Mouse (Mus musculus): ENCODE measurements around the gene Ptprq.
A peak's percentile ranks its signal among the peaks of the same experiment; 100 is the strongest.

The Ptprq gene

DNA sequence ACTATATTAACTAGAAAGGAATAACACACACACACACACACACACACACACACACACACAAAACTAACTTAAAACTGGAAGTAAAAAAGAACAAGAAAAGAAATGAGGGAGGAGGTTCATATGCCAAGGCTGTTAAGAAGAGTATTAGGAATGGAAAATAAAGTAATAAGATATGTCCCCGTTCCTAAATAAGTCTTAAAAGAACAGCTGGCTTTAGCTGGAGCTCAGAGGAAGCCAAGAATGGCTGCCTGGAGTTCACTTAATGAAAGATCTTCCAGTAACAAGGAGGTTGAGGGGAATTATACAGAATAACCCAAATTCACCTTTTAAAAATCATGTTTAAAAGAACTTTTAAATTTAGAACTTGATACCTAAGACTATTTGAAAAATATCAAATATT, 93.2 kb downstream of the Ptprq start:
- no peak for DNase-seq

DNA sequence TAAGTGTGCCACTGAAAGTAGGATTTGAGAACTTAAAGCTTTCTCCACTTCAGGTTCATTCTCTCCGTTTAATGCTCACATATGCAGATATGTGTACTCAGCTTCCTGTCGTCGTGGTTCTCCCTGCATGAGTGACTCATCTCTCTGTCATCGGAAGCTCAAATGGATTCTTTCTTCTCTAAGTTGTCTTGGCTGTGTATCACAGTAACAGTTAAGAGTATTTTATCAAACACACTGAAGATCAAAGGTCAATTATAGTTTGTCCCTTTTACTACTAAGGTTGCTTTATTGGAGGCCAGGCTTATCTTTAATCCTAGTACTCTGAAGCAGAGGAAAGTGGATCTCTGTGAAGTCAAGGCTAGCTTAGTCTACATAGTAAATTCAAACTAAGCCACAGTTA, 95.6 kb downstream of the Ptprq start:
- DNase-seq: no peak

- no peak for DNase-seq
Observed at GRCm38 (mm10) chr10:107615460-107615859, 104.4 kb downstream of the Ptprq start.

DNA sequence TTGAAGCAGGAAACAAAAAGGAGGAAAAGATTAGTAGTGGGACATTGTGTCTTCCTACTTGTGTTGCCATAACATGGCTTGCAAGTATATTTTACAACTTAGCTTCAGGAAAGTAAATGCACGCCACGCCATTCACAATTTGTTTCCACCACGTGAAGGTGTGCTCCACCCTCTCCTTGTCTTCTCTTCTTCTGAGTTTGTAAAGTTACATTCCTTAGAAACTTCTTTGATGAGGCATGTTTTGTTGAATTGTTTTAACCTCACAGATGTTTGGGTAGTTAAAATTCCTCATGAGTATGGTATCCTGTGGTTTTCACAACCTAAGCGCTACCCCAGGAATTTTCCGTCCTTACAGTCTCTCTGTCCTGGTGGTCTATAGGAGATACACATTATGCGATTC, 118.5 kb downstream of the Ptprq start:
- DNase-seq: no peak

DNA sequence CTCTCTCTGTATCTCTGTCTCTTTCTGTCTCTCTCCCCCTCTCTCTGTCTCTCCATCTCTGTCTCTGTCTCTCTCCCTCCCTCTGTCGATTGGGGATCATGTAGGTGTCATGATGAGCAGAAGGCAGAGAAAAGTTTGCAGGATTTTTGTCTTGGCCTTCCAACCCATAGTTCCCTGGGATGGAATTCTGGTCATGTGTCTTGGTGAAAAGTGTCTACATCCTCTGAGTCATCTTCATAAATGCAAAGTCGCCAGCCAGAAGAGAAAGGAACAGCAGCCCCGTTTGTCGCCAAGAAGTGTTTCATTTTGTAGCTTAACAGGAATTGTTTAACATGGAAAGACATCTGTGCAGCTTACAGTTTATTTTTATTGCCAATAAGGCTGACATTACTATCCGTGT, 136.5 kb downstream of the Ptprq start:
- DNase-seq: no peak

DNA sequence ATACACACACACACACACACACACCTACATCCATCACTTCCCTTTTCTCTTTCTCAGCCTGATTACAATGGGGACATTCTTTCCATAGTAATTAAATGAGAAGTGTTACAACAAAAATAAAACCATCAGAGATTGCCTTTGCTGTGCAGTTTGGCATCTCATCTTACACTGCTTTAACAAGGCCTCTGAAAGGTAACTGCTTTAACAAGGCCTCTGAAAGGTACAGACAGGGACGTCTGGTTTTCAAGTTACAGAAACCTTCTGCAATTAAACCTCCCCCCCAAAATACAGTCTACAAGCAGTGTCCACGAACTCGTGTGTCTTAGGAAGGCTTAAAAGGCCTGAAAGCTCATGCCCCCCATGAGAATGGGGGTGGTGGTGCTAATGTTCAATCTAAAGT, 150.8 kb downstream of the Ptprq start:
- DNase-seq: no peak

DNA sequence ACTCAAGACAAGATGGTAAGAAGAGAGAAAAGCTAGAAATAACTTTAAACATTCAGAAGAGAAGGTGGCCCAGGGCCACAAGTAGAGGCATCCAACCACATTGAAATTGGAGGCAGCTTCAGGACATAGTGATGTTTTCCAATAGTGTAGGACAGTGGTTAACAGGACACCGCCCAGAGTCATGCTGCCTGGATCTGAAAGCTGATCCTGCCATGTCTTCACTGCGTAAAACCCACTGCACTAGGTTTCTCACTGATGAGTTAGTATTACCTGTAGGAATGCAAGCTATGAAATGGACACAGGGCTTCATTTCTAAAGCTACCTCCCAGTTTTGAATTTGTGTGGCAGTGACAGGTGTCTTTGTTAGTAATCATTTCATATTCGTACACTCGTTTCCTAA, 151.6 kb downstream of the Ptprq start:
- no peak for DNase-seq

DNA sequence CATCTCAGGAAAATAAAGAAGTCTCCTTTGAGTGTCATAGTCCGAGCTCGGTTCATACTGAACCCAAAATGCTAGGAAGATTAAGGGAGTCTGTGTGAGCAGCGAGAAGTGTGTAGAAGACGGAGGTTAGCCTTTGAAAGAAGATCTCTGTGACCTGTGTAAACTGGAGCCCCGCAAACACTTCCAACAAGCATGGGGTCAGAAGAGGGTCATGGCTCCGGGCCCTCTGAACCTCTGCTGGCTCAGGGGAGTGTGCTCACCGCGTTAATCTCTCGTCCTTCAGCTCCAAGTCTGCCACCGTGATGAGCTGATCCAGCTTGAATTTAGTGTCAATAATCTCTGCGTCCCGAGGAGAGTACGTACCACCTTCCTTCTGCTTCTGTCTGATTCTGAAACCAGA, 157.0 kb downstream of the Ptprq start:
- peak; percentile 33 for DNase-seq

- DNase-seq: no peak
Observed at GRCm38 (mm10) chr10:107560881-107561280, 159.0 kb downstream of the Ptprq start.

DNA sequence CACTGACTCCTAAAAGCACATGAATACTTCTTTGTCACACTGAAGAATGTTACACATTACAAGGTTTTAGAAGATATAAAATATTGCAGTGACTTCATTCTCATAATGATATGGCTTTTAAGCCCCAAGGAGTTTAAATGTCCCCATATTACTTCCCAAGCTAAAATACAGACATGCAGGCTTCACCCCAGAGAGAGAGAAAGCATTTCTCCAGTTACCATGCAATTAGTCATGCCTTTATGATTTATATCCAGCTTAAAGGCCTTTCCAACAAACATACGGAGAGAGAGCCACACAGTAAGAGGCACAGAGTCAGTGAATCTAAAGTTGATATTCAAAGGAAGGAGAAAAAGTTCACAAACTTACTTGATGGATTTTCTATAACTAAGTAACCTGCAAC, 176.8 kb downstream of the Ptprq start:
- peak; percentile 20 for DNase-seq

- DNase-seq: no peak
Observed at GRCm38 (mm10) chr10:107528758-107529157, 191.1 kb downstream of the Ptprq start.

GRCm38 (mm10) chr10:107519216-107519615, 200.6 kb downstream of the Ptprq start:
- no peak for DNase-seq

GRCm38 (mm10) chr10:107516641-107517040, 203.2 kb downstream of the Ptprq start:
- no peak for DNase-seq

- DNase-seq: peak; percentile 14
Observed at GRCm38 (mm10) chr10:107514735-107515134, 205.1 kb downstream of the Ptprq start.

- DNase-seq: no peak
Observed at GRCm38 (mm10) chr10:107506397-107506796, 213.5 kb downstream of the Ptprq start.

DNA sequence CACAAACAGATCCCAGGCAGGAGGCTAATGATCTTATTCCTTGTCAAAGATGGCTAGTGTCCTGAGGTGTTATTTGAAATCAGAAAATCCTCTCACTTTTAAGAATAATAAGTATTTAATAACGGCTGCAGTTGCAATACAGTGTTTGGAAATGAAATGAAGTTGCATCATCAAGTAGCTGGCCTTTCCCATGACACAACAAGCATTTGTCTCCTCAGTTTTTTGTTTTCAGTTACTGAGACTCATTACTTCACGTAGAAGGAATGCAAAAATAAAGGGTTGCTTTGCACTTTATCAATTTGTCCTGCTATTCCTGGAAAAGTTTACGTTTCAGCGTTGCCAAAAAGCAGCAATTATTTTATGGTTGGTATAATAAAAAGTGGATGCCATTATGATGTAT, 216.4 kb downstream of the Ptprq start:
- no peak for DNase-seq

- no peak for DNase-seq
Observed at GRCm38 (mm10) chr10:107502193-107502592, 217.7 kb downstream of the Ptprq start.

- DNase-seq: no peak
Observed at GRCm38 (mm10) chr10:107499656-107500055, 220.2 kb downstream of the Ptprq start.

GRCm38 (mm10) chr10:107496402-107496801, 223.4 kb downstream of the Ptprq start:
- DNase-seq: no peak

- DNase-seq: no peak
Observed at GRCm38 (mm10) chr10:107494568-107494967, 225.3 kb downstream of the Ptprq start, which contains the start of gene Myf6. TSS of gene Myf6 (minus strand) at chr10:107494737.

- no peak for DNase-seq
Observed at GRCm38 (mm10) chr10:107493580-107494474, 226.0 kb downstream of the Ptprq start.

GRCm38 (mm10) chr10:107492867-107493579, 226.8 kb downstream of the Ptprq start:
- no peak for DNase-seq

- DNase-seq: peak; percentile 49
Observed at GRCm38 (mm10) chr10:107488654-107489315, 231.1 kb downstream of the Ptprq start.

GRCm38 (mm10) chr10:107486770-107487169, 233.1 kb downstream of the Ptprq start:
- DNase-seq: no peak

Data from embryo, embryonic 11 days (tissue).